Mouse (Mus musculus) olfactory bulb, adult 2 months (tissue): ENCODE measurements around the gene Espn.

Experiments used
- CTCF ChIP-seq: fragments of 200-500 bp; IDR thresholded peaks from 2 replicates; pipeline ENCODE4 v1.5.1; 2012; ENCODE audit warnings: low read depth, mild to moderate bottlenecking, low read length, moderate library complexity; ENCODE audit not compliant: insufficient read depth
- POLR2A ChIP-seq: fragments of 200-500 bp; IDR thresholded peaks from 2 replicates; pipeline ENCODE4 v1.6.1; 2012; ENCODE audit warnings: mild to moderate bottlenecking, low read depth, low read length, moderate library complexity; ENCODE audit not compliant: insufficient read depth

- TF ChIP-seq CTCF (no peak), POLR2A (no peak)
These were observed 18.1 kb upstream of the Espn start for GRCm38 (mm10) chr4:152170286-152170685.
